Mouse (Mus musculus): ENCODE data around the gene Opn3.
A peak's percentile ranks its signal among the peaks of the same experiment; 100 is the strongest.

The Opn3 gene

GRCm38 (mm10) chr1:175692246-175692996 lies at the start of gene Opn3, which contains the start of gene Chml:
Gene Opn3, minus strand, starts transcription at chr1:175692776.
Gene Chml, minus strand, starts transcription at chr1:175692901.
- DNase-seq, result peak; percentile 99

DNA sequence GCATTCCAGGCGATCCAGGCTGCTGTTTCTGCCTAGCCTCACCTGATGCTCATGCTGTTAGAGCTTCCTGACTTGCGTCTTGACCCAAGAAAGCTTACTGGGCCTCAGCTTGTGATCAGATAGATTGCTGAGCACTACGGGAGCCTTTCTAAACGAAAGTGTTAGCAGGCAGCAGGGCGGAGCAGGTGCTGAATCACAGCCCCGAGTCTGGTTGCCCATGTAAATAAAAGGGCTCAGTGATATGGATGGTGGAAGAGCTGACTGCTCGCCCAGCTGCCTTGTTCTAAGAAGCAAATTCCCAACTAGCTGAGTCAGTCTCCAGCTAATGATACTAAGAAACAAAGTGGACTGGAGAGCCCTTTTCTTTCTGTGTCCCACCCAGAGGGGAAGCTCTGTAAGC lies 33.2 kb upstream of the Opn3 start:
- DNase-seq, result no peak

GRCm38 (mm10) chr1:175716832-175717231 lies 24.3 kb upstream of the Opn3 start:
- DNase-seq, result no peak

DNA sequence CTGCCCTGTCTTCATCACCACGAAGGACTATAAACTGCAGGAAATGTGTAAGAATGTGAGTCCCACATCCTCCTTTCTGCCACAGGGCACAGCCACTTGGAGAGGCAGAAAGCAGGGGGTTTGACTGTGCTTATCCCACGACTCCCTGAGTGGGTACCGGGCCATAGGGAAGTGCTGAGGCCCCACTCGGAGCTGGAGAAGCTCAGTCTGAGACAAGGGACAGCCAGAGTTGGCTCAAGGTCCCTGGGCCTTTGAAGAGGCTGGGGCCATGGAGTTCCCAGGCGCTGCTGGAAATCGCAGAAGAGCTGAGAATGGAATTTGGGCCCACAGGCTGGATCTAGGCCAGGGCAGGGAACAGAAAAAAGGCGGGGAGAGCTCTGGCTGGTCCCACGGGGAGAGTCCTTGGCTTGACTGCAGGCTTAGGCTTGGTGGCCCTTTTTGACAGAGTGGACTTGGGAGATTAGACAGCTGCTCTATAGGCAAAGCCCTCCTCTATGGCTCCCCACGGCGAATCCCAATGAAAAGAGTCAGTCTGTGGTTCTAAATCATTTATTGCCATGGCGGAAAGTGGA lies 19.8 kb upstream of the Opn3 start:
- DNase-seq, result no peak

- DNase-seq, result no peak
Observed at GRCm38 (mm10) chr1:175708013-175708412, 15.4 kb upstream of the Opn3 start.

DNA sequence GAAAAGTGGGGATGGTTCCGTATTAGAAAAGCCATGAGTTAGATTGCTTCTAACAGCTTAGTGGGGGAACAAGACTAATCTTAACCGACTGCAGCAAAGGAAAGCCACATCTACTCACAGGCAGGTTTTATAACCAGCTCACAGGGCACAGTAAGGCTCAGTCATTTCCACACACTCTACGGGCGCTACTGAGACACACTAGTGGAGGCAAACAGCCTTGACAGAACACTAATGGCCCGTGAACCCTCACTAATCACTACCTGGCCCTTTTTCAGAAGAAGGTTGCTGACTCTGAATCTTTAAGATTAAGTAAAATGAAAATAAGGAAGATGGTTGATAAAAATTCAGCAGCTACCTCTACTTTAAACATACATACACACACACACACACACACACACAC lies 15.0 kb upstream of the Opn3 start:
- no peak for DNase-seq

DNA sequence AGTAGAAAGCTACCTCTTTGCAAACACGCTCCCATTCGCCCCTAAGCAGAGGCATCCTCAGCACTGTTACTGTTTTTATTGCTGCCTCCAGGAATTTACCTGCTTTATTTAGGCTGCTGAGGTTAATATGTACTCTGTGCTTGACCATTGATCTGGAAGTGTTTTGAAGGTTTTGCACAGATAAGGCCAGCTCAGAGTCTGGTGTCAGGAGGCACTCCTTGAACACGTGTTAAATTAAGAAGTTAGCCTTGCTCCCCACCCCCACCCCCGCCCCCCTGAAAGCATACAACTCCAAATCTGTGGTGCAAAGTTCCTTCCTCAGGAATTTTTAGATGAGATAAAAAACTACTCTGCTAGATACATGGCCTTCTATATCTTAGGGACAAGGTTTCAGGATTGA lies 8.6 kb upstream of the Opn3 start:
- DNase-seq, result no peak

- DNase-seq, result no peak
Observed at GRCm38 (mm10) chr1:175699796-175700195, 7.2 kb upstream of the Opn3 start.

GRCm38 (mm10) chr1:175699375-175699774 lies 6.8 kb upstream of the Opn3 start:
- no peak for DNase-seq

DNA sequence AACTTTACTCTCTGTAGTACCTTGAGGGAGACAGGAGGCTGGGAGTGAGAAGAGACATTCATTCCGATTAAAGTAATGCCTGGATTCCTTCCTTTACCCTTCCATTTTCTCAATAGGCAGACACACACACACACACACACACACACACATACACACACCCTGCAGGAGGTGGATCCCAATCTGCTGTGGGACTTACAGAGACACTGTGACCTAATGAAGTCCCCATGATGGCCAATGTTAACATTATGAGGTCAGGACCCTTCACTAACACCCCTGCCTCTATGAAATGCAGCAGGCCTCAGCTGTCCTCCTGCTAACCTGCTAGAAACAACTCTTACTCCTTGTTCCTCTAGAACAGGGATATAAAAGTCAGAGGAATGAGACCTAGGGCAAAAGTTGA lies 5.7 kb upstream of the Opn3 start, which contains the start of gene Wdr64:
TSS of gene Wdr64 (plus strand) at position 301 of the 400 bp plus-strand sequence.
- no peak for DNase-seq

DNA sequence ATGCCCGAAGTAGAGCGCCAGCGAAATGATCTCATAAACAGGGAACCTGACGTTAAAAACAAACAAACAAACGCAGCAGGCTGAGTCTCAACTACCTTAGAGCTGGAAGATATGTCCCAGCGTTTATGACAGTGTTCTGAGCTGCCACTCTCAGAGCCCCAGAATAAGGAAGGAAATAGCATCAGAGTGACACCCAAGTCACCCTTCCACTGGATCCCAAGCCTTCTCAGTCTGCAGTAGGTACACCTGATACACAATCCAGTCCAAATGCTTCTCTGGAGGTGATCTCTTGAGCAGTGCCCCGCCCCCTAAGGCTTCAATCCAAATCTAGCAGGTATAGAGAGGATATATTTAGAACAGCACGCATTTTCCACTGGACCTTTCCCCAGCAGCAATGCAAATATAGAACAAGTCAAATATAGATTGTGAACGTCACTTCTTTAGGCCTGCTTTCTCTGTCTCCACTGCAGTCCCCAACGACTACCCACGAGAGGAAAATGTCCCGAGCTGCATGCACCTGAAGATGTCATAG lies 919 bp upstream of the Opn3 start:
- no peak for DNase-seq

- DNase-seq, result no peak
Observed at GRCm38 (mm10) chr1:175692997-175693361, 403 bp upstream of the Opn3 start.

DNA sequence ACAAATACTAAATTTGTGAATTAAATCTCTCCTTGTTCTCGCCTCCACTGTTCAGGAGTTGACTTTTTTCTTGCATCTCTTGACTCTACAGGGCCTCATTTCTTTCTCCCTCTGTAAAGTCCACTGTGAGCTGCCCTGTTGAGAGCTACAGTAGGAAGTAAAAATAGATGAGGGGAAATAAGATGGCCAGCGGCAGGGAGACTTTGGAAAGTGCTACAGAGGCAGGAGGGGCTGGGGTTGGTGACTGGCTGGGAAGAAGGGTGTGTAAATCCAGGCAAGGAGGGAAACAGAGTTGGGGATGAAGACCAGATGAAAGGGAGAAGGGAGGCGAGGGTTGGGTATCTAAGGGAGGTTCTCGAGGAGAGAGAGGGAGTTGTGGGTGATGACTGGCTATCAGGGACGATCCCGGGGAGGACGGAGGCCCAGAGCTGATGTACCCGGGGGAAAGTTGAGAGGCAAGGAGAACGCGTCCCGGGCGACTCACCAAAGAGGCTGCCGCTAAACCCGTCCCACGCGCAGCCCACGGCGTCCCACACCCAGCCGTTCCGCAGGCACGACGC lies 810 bp downstream of the Opn3 start:
- no peak for DNase-seq

- no peak for DNase-seq
Observed at GRCm38 (mm10) chr1:175680995-175681394, 11.6 kb downstream of the Opn3 start.

GRCm38 (mm10) chr1:175677459-175677858 lies 15.1 kb downstream of the Opn3 start:
- DNase-seq, result no peak

DNA sequence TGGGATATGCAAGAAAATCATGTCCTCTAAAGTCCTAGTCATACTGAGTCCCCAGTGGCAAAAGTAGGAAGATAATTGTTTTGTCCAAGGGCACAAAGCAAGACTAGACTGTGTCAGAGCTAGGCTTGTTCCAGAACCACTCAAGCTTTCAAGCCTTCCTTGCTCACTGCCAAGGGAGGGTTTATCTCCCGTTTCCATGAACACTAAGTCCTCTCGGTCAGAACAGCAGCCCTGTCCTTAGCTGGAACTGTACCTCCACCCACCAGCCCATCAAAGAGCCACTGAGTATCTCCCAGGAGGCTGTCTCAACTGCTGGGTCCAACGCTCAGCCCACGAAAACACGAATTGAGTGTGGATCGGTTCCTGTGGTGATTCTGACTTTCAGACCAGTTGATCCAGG lies 17.5 kb downstream of the Opn3 start:
- no peak for DNase-seq

DNA sequence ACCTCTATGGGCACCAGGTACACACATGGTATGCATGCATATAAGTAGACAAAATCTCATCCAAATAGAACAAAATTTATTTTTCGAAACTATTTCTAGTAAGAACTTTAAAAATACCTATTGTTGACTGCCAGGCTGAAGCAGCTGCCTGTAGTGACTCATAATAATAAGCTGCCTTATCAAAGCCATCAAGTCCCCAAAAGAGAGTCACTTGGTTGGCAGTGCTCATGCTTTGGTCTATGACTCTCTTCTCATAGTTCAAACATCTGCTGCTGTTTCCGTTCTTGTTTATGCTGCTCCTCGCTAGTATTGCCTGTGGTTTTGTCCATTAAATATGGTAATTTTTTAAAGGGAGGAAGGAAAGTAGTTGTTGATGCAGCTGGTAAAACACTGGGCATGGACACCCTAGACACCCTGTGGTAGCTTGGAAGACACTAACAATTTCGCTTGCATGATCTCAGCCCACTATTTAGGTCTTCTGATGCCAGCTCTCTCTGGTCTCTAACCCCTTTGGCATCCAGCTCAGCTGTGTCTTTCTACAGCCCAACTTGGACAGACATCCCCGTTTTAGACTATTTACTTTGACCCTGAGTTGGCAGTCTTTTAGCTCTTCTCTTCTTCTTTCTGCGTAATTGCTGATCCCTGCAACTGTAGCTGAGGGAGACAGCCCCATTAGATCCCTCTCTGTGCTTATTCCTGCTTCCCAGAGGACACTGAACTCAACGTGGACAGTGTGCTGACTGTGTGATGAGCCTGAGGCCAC lies 18.8 kb downstream of the Opn3 start:
- no peak for DNase-seq

- DNase-seq, result no peak
Observed at GRCm38 (mm10) chr1:175671626-175672025, 20.9 kb downstream of the Opn3 start.

GRCm38 (mm10) chr1:175670042-175670441 lies 22.5 kb downstream of the Opn3 start:
- no peak for DNase-seq

- DNase-seq, result no peak
Observed at GRCm38 (mm10) chr1:175669456-175669855, 23.1 kb downstream of the Opn3 start.

- peak; percentile 9 for DNase-seq
Observed at GRCm38 (mm10) chr1:175668666-175669405, 23.7 kb downstream of the Opn3 start.

GRCm38 (mm10) chr1:175659900-175660299 lies 32.7 kb downstream of the Opn3 start:
- no peak for DNase-seq

- no peak for DNase-seq
Observed at GRCm38 (mm10) chr1:175648615-175649014, 44.0 kb downstream of the Opn3 start.
